In genomic region chr15:86060581-86060980, GRCm38 (mm10) we compare ENCODE assay signal across 10 mouse cellular contexts. TPM values are rescaled to one million over a fixed set of nuclear protein-coding genes. Genes with fewer than 3 reads are reported as not detected.
DNase-seq lines count a peak whose midpoint lies in the region; ATAC-seq lines count a peak whose summit lies in the region.
"Had no signal": no experiment of that assay in that cellular context is flagged by ENCODE, and none has a peak within 500 bp of the region (broad histone marks: within the 10 kb centered on the region; RNA-seq: fewer than 3 reads in every experiment).

No protein-coding gene starts in this region.

- no peak overlapping the region for H3K4me3 ChIP-seq in neural tube, embryonic 11.5 days (ENCODE audit: low read depth, low read length)
- H3K4me3 ChIP-seq in liver, embryonic 16.5 days (ENCODE audit: low read depth, low read length) = no peak overlapping the region

- H3K9me3 ChIP-seq in neural tube, embryonic 11.5 days (ENCODE audit: control insufficient read depth, low read length) = no peaks in the 10 kb centered on the region
- no peaks in the 10 kb centered on the region for H3K9me3 ChIP-seq in liver, embryonic 16.5 days (replicated peaks; ENCODE audit: control insufficient read depth, low read length)

- H3K36me3 ChIP-seq in neural tube, embryonic 11.5 days (ENCODE audit: control insufficient read depth, insufficient read depth, low read length) = no peaks in the 10 kb centered on the region
- no peaks in the 10 kb centered on the region for H3K36me3 ChIP-seq in liver, embryonic 16.5 days (ENCODE audit: control insufficient read depth, insufficient read depth)

- H3K9ac ChIP-seq in neural tube, embryonic 11.5 days (ENCODE audit: low read length) = no peak overlapping the region
- no peak overlapping the region; the same call in 1 of the 2 replicates for H3K9ac ChIP-seq in liver, embryonic 16.5 days (ENCODE audit: low read depth, low read length)

- DNase-seq in cerebellum, adult 11-12 months = peak; percentile 33
- DNase-seq in neural tube, embryonic 11.5 days (ENCODE audit: low spot score) = no peak
- no peak for DNase-seq in neural tube, embryonic 10.5 days (ENCODE audit: extremely low spot score, low spot score)
- DNase-seq in right cerebral cortex, postnatal 14 days = no peak
- no peak for DNase-seq in adrenal gland, postnatal 14 days
- DNase-seq: right cerebral cortex, adult 18-20 months; thymus, postnatal 14 days had no signal

- 0 out of 2 replicates have a peak overlapping the region, but pooled peaks have one; percentile 0 for H3K27ac ChIP-seq in neural tube, embryonic 11.5 days (ENCODE audit: low read depth, low read length)
- no peak overlapping the region for H3K27ac ChIP-seq in liver, embryonic 16.5 days (ENCODE audit: low read length)

- 0 out of 2 replicates have a peak, but pooled peaks cover 11% of the 10 kb centered on the region for H3K4me1 ChIP-seq in neural tube, embryonic 11.5 days (ENCODE audit: control insufficient read depth, insufficient read depth, low read length)
- peaks cover 71% of the 10 kb centered on the region for H3K4me1 ChIP-seq in liver, embryonic 16.5 days (ENCODE audit: control insufficient read depth, low read depth, low read length)

- 88% methylated on average over 12 of the region's 12 CpGs for WGBS in neural tube, embryonic 11.5 days
- 81% methylated on average over 12 of the region's 12 CpGs for WGBS in liver, embryonic 16.5 days (ENCODE audit: insufficient replicate concordance)

- 0 out of 2 replicates have a peak overlapping the region, but pooled peaks have one; percentile 13 for H3K4me2 ChIP-seq in neural tube, embryonic 11.5 days (ENCODE audit: low read depth)
- peak overlapping the region; percentile 97 for H3K4me2 ChIP-seq in liver, embryonic 16.5 days (ENCODE audit: low read depth, low read length)

- ATAC-seq in cerebellum, adult (ENCODE audit: insufficient number of reproducible peaks, low FRiP score, low TSS enrichment) = no peak
- no peak for ATAC-seq in neural tube, embryonic 11.5 days (ENCODE audit: insufficient read depth, low FRiP score, low TSS enrichment)
- no peak for ATAC-seq in liver, embryonic 16.5 days (ENCODE audit: low read depth)
- ATAC-seq in activated CD4-positive, CD25-positive, alpha-beta regulatory T cell, adult 4 months = no peak

- H3K27me3 ChIP-seq in neural tube, embryonic 11.5 days (ENCODE audit: control insufficient read depth, insufficient read depth, low read length) = no peaks in the 10 kb centered on the region
- no peaks in the 10 kb centered on the region for H3K27me3 ChIP-seq in liver, embryonic 16.5 days (ENCODE audit: control insufficient read depth, insufficient read depth, low read depth, low read length)

RNA-seq across cellular contexts. Expression of gene Gramd4, which starts 3.1 kb away (rescaled TPM):
- 10.5 and 11.7 TPM in 2 replicates for polyA plus RNA-seq in neural tube, embryonic 11.5 days (2014; fragmentation: Nextera tagmentation; extraction: Ambion mirVana)
- polyA plus RNA-seq in liver, embryonic 16.5 days (2015; fragmentation: Nextera tagmentation; extraction: Ambion mirVana) = 3.4 and 3.5 TPM in 2 replicates
- polyA plus RNA-seq in activated CD4-positive, CD25-positive, alpha-beta regulatory T cell, adult 4 months (2017; shearing (Covaris generic)) = 10 to 100 TPM; 20.5 to 22.7 TPM
- total RNA-seq in adrenal gland, postnatal 14 days (2021) = 16.1 and 17.5 TPM in 2 replicates

RNA-seq across cellular contexts. Expression of gene Celsr1, which starts 27.0 kb away (rescaled TPM):
- polyA plus RNA-seq in neural tube, embryonic 11.5 days (2014; fragmentation: Nextera tagmentation; extraction: Ambion mirVana) = 5.1 and 5.4 TPM in 2 replicates
- 0.02 and 0.09 TPM in 2 replicates for polyA plus RNA-seq in liver, embryonic 16.5 days (2015; fragmentation: Nextera tagmentation; extraction: Ambion mirVana)
- polyA plus RNA-seq in activated CD4-positive, CD25-positive, alpha-beta regulatory T cell, adult 4 months (2017; shearing (Covaris generic)) = 1 to 10 TPM; 3.9 to 4.9 TPM
- 4.5 and 4.6 TPM in 2 replicates for total RNA-seq in adrenal gland, postnatal 14 days (2021)
